Mouse (Mus musculus): ENCODE data around the gene Nlgn2.

- TF ChIP-seq CTCF (IDR thresholded peaks at IDR 0.05; ENCODE audit: control insufficient read depth, insufficient read depth, insufficient replicate concordance, low read depth, low read length) = no peak
- TF ChIP-seq POLR2A (IDR thresholded peaks at IDR 0.05; ENCODE audit: control insufficient read depth, low read depth, low read length) = peak; percentile 37
Observed at GRCm38 (mm10) chr11:69795168-69795982, 42.2 kb downstream of the Nlgn2 start, which contains the start of gene Chrnb1.
